Mouse (Mus musculus) olfactory bulb, adult 2 months (tissue): ENCODE results near the gene Ly6g5c.

Experiments
- CTCF ChIP-seq: fragments of 200-500 bp; IDR thresholded peaks from 2 replicates; pipeline ENCODE4 v1.5.1; 2012; ENCODE audit warnings: low read depth, mild to moderate bottlenecking, low read length, moderate library complexity; ENCODE audit not compliant: insufficient read depth
- POLR2A ChIP-seq: fragments of 200-500 bp; IDR thresholded peaks from 2 replicates; pipeline ENCODE4 v1.6.1; 2012; ENCODE audit warnings: mild to moderate bottlenecking, low read depth, low read length, moderate library complexity; ENCODE audit not compliant: insufficient read depth

DNA sequence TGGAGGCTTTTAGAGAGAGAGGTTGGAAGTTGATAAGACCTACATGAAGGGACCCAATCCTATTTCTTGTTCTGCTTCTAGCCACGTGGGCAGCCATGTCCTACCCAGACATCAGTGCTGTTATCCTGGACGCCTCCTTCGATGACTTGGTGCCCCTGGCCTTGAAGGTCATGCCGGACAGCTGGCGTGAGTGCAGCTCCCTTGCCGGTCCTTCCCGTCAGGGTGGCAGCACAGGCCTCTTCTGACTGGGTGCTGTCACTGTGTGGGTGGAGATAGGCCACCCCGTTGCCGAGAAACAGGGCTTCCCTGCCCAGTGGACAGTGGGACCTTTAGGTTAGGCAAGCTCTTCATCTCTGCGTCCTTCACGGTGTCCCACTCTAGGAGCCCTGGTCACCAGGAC, 6.9 kb upstream of the Ly6g5c start:
- TF ChIP-seq POLR2A: no peak
- no peak for TF ChIP-seq CTCF
